8 mouse cellular contexts compared by ENCODE assay signal in the genomic region with DNA sequence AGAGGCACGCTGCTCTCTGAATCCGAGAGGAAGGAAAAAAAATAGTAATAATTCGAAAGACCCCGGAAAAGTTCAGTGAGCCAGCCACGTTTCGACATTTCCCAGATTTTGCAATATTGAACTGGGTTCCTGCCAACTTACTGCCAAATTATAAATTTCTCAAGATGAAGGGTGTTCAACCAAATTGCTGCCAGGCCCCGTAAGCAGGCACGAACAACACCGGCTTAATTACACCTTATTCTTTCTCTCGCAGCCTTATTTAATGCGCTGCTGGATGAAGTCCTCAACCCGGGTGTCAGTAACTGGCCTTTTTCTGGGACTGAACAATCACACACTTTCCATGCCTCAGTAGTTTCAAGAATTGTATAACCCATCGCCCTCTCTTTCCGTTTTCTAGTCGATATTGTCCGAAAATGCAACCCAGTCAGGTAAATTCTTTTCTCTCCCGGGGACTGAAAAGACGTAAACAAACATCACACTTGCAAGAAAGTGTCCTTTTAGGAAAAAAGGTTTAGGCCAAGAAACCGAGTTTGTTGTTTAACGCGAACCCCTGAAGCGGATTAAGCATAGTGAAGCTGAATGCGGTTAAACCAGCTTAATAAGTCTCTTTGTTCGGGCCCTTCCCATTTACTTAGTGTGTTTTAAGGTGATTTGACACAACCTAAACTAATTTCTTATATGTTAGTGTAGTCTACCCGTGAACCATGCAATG. TPM values are rescaled to one million over a fixed set of nuclear protein-coding genes. Genes with fewer than 3 reads are reported as not detected.
DNase-seq lines count a peak whose midpoint lies in the region; ATAC-seq and TF ChIP-seq lines count a peak whose summit lies in the region.

No protein-coding gene starts in this region.

- TF ChIP-seq CTCF in lung, adult 2 months (IDR thresholded peaks at IDR 0.05; ENCODE audit: insufficient read depth, low read length) = no peak

- DNase-seq in adrenal gland, postnatal 36 days = peak; percentile 48 to 57
- no peak for DNase-seq in lung, adult 2 months
- no peak for DNase-seq in urinary bladder, postnatal 14 days (ENCODE audit: low spot score)
- DNase-seq in gastrocnemius, adult 8-10 months (ENCODE audit: low spot score in 2 of 2) = no peak
- no peak for DNase-seq in frontal cortex, postnatal 25 days (ENCODE audit: low spot score in 2 of 2)

- no peaks in the 10 kb centered on the region for H3K36me3 ChIP-seq in megakaryocyte, embryonic 14.5 days (replicated peaks; ENCODE audit: low read length)
- H3K36me3 ChIP-seq in heart, embryonic 14.5 days (ENCODE audit: control insufficient read depth, insufficient read depth, low read length) = no peaks in the 10 kb centered on the region

- peaks cover 34% of the 10 kb centered on the region for H3K4me1 ChIP-seq in megakaryocyte, embryonic 14.5 days
- H3K4me1 ChIP-seq in heart, embryonic 14.5 days (ENCODE audit: control insufficient read depth in 2 of 2, insufficient read depth in 2 of 2, low read length in 2 of 2) = peaks cover 8 to 22% of the 10 kb centered on the region in 2 experiments
- H3K4me1 ChIP-seq in lung, adult 2 months (ENCODE audit: control insufficient read depth, insufficient read depth, low read length) = peaks cover 11% of the 10 kb centered on the region

- ATAC-seq in megakaryocyte, adult 5-6 weeks (ENCODE audit: poor library complexity, severe bottlenecking) = no peak
- ATAC-seq in heart, embryonic 14.5 days (ENCODE audit: insufficient number of reproducible peaks, insufficient read depth, low FRiP score, low read depth) = no peak

- 21% methylated on average over 25 of the region's 25 CpGs for WGBS in heart, embryonic 14.5 days
- 24% methylated on average over 25 of the region's 25 CpGs for WGBS in lung, adult 2 months

- peak overlapping the region; percentile 74 for H3K9ac ChIP-seq in heart, embryonic 14.5 days (ENCODE audit: low read length)

- H3K27me3 ChIP-seq in megakaryocyte, embryonic 14.5 days (replicated peaks) = no peaks in the 10 kb centered on the region
- no peaks in the 10 kb centered on the region for H3K27me3 ChIP-seq in heart, embryonic 14.5 days (ENCODE audit: control insufficient read depth, insufficient read depth, low read length)

- peak overlapping the region; percentile 96 to 100 for H3K27ac ChIP-seq in heart, embryonic 14.5 days (replicated peaks in 1 of 2; ENCODE audit: control insufficient read depth in 1 of 2, insufficient read depth in 1 of 2, low read depth in 2 of 2, low read length in 2 of 2)

- H3K9me3 ChIP-seq in megakaryocyte, embryonic 14.5 days = no peaks in the 10 kb centered on the region
- H3K9me3 ChIP-seq in heart, embryonic 14.5 days (ENCODE audit: control insufficient read depth, low read length) = no peaks in the 10 kb centered on the region

- H3K4me3 ChIP-seq in megakaryocyte, embryonic 14.5 days (replicated peaks) = peak overlapping the region; percentile 93
- H3K4me3 ChIP-seq in heart, embryonic 14.5 days (ENCODE audit: control insufficient read depth in 1 of 2, insufficient read depth in 1 of 2, low read depth in 1 of 2, low read length in 2 of 2) = peak overlapping the region; percentile 58 to 62
- peak overlapping the region; percentile 72 for H3K4me3 ChIP-seq in lung, adult 2 months (replicated peaks; ENCODE audit: extremely low read depth, low read depth, low read length)

- TF ChIP-seq POLR2A in lung, adult 2 months (IDR thresholded peaks at IDR 0.05; ENCODE audit: borderline replicate concordance, extremely low read depth, low read depth, low read length) = no peak

- H3K4me2 ChIP-seq in heart, embryonic 14.5 days (ENCODE audit: low read length) = peak overlapping the region; percentile 68

RNA-seq across cellular contexts. Expression of a gene that starts 58.4 kb away (rescaled TPM):
- polyA plus RNA-seq in megakaryocyte, embryonic 14.5 days (2012; ENCODE audit: insufficient read depth, low replicate concordance) = 29.1 and 51.7 TPM in 2 replicates
- 95.9 and 112 TPM in 2 replicates for total RNA-seq in megakaryocyte, adult 5-6 weeks (2015)
- total RNA-seq in megakaryocyte, adult 5-6 weeks (2017) = 29.7 and 40.6 TPM in 2 replicates
- 10 to 100 TPM; 51.8 to 54.7 TPM for total RNA-seq in adrenal gland, postnatal 36 days (2021)
- polyA plus RNA-seq in heart, embryonic 14.5 days (2014; fragmentation: Nextera tagmentation; extraction: Ambion mirVana) = 28.1 and 28.2 TPM in 2 replicates
- polyA plus RNA-seq in lung, adult 2 months (2012; rRNA removed) = 68.3 and 77.3 TPM in 2 replicates
- total RNA-seq in gastrocnemius, adult 8-10 months (2022) = 10 to 100 TPM; 23.3 to 27.5 (median 26.0) TPM

Comparison
In these comparisons a context has a peak if more than half of its experiments do, and no peak if none do; other contexts are left out.
1. DNase-seq: peak in adrenal gland, postnatal 36 days (2 of 2); none in lung, adult 2 months (single experiment), urinary bladder, postnatal 14 days (single experiment), gastrocnemius, adult 8-10 months (0 of 2) and frontal cortex, postnatal 25 days (0 of 2).
2. Peak in every context shown above with its lines, with median percentiles within 50 percentile points of each other: H3K4me3 ChIP-seq.